Mouse (Mus musculus) E14TG2a.4 (cell line): ENCODE measurements at regions not wholly inside any gene's neighbourhood (a gene's known extent, or its start where the extent isn't known, plus 50 kb on each side); places are given as distances from the start of the nearest gene placed in this dataset.

Experiments used
- H3K27me3 ChIP-seq: 2 replicates; pipeline ENCODE4 v1.6.1; 2014; ENCODE audit warnings: low read length, control low read depth; ENCODE audit not compliant: insufficient read depth
- H3K36me3 ChIP-seq: 2 replicates; pipeline ENCODE4 v1.6.1; 2014; ENCODE audit warnings: low read length, control low read depth; ENCODE audit not compliant: insufficient read depth
- H3K4me1 ChIP-seq: replicated peaks from 2 replicates; pipeline ENCODE4 v1.6.1; 2014; ENCODE audit warnings: low read depth, low read length, control low read depth
- H3K4me3 ChIP-seq: replicated peaks from 2 replicates; pipeline ENCODE4 v1.5.1; 2014; ENCODE audit warnings: mild to moderate bottlenecking, low read length
- H3K9me3 ChIP-seq: 2 replicates; pipeline ENCODE4 v1.6.1; 2014; ENCODE audit warnings: low read length, control low read depth
- CTCF ChIP-seq: conservative IDR thresholded peaks from 2 replicates; pipeline ENCODE4 v1.5.1; 2014; ENCODE audit warnings: low read length
- NANOG ChIP-seq: IDR thresholded peaks from 2 replicates; pipeline ENCODE4 v1.6.1; 2014; ENCODE audit warnings: borderline replicate concordance, low read length, mixed read lengths
- POU5F1 ChIP-seq: IDR thresholded peaks from 2 replicates; pipeline ENCODE4 v1.6.1; 2014; ENCODE audit warnings: low read length, borderline replicate concordance

GRCm38 (mm10) chr9:24833766-24834165, 59.7 kb upstream of the Tbx20 start:
- no peak overlapping the region for H3K4me3 ChIP-seq

GRCm38 (mm10) chr9:24848210-24848609, 74.1 kb upstream of the Tbx20 start:
- no peaks in the 10 kb centered on the region for H3K27me3 ChIP-seq
- H3K36me3 ChIP-seq, result no peaks in the 10 kb centered on the region
- H3K4me3 ChIP-seq, result no peak overlapping the region
- no peaks in the 10 kb centered on the region for H3K9me3 ChIP-seq
- H3K4me1 ChIP-seq, result no peaks in the 10 kb centered on the region
- TF ChIP-seq NANOG, result no peak
- no peak for TF ChIP-seq CTCF

More at GRCm38 (mm10) chr9:24833766-24834165, 59.7 kb upstream of the Tbx20 start:
- H3K36me3 ChIP-seq, result no peaks in the 10 kb centered on the region
- no peaks in the 10 kb centered on the region for H3K4me1 ChIP-seq
- no peaks in the 10 kb centered on the region for H3K27me3 ChIP-seq
- H3K9me3 ChIP-seq, result no peaks in the 10 kb centered on the region
- TF ChIP-seq NANOG (no peak), POU5F1 (no peak), CTCF (no peak)

- no peak overlapping the region for H3K4me3 ChIP-seq
- H3K27me3 ChIP-seq, result no peaks in the 10 kb centered on the region
- no peaks in the 10 kb centered on the region for H3K4me1 ChIP-seq
- no peaks in the 10 kb centered on the region for H3K36me3 ChIP-seq
- H3K9me3 ChIP-seq, result no peaks in the 10 kb centered on the region
- no peak for TF ChIP-seq CTCF
- no peak for TF ChIP-seq NANOG
- TF ChIP-seq POU5F1, result no peak
Observed at GRCm38 (mm10) chr9:24859459-24859858, 85.4 kb upstream of the Tbx20 start.

GRCm38 (mm10) chr9:24866390-24867173, 92.5 kb upstream of the Tbx20 start:
- H3K27me3 ChIP-seq, result no peaks in the 10 kb centered on the region
- H3K4me1 ChIP-seq, result no peaks in the 10 kb centered on the region
- TF ChIP-seq NANOG, result no peak
- TF ChIP-seq CTCF, result no peak
- no peak for TF ChIP-seq POU5F1
- H3K9me3 ChIP-seq, result peaks cover 27% of the 10 kb centered on the region
- H3K4me3 ChIP-seq, result no peak overlapping the region
- H3K36me3 ChIP-seq, result no peaks in the 10 kb centered on the region

DNA sequence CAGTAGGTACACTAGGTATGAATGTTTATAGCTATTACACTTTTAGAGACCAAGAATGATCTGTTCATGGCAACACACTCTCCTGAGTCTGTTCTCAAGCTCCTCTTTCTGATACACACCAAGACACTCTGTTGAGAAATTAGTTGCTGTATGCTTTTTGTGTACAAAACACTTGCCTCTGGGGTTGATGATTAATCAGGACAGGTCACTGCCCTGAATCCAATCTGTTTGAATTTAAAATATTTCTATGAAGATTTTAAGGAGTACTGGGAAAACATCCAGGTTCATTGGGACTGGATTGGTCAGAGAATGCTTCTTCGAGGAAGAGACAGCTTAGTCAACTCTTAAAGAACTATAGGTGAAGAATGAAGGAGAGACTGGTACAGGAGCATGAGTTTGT, 94.6 kb upstream of the Tbx20 start:
- H3K4me1 ChIP-seq, result no peaks in the 10 kb centered on the region
- no peak overlapping the region for H3K4me3 ChIP-seq
- H3K27me3 ChIP-seq, result no peaks in the 10 kb centered on the region
- TF ChIP-seq CTCF (no peak), POU5F1 (no peak), NANOG (no peak)
- peaks cover 27% of the 10 kb centered on the region for H3K9me3 ChIP-seq
- H3K36me3 ChIP-seq, result no peaks in the 10 kb centered on the region

DNA sequence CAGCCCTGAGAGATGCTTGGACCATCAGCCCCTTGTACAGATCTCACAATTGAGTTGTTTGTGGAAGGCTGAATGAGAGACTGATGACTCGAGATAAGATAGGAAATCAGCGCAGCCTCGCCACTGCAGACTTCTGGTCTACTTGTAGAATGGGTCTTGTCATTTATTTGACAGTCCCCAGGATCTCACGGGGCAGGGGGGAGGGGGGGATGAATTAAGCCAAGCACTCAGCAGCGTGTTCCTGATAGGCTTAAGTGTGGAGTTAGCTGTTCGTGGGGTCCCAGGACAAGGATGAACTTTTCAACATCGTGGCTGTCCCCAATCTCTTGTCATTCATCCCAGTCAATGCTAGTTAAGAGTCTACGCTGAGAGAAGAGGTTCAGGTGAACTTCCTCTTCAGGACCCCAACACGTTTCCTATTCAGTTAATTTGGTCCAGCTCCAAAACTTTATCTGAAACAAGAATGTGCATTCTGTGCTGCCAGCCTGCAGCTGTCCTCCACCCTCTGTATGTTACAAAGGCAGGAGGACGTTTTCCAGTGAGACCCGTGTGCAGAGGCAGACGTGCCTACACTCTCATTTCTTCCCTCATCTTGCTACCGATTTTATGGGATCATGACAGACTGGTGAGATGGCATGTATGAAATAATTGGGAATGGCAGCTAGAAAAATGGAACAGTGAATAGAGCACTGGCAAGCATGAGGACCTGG, 100.5 kb upstream of the Tbx20 start:
- Histone ChIP-seq H3K36me3 (no peaks in the 10 kb centered on the region), H3K4me3 (no peak overlapping the region), H3K4me1 (peaks cover 24% of the 10 kb centered on the region), H3K9me3 (no peaks in the 10 kb centered on the region; the same call in 1 of the 2 replicates), H3K27me3 (no peaks in the 10 kb centered on the region)
- no peak for TF ChIP-seq NANOG
- no peak for TF ChIP-seq POU5F1
- no peak for TF ChIP-seq CTCF

DNA sequence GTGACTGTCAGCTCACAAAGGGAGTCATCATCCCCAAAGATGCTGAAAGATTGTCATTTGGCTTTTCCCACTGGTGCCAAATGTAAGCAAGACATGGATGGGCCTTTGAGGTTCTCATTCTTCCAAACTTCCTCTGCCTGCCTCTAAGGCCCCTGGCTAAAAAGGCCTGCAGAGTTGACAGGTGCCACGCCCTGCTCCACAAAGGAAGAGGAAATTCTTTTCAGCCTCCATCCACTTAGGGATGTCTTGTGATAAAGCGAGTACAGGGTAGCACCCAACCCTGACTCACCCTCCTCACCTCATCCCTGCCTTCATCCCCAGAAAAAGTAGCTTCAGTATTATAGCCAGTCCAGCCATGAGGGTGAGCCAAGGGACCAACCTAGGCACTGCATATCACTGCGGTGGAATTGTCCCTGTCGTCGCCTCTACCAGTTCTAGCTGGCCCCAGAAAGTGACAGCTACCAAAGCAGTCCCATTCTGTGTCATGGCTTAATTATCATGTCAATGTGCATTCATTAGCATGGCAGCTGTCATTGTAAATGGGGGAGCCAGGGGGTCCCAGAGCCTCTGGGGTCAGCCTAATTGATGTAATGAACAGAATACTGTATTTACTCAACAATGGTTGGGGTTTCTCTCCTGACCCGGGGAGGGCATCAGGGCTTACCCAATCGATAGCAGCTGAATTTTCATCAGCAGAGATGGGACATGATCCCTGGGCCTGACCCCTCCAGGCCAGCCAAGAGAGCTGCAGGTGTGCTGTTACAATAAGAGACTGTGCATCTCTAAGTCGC, 104.5 kb upstream of the Tbx20 start:
- TF ChIP-seq CTCF (no peak), NANOG (no peak), POU5F1 (no peak)
- Histone ChIP-seq H3K27me3 (no peaks in the 10 kb centered on the region), H3K4me1 (peaks cover 27% of the 10 kb centered on the region), H3K36me3 (no peaks in the 10 kb centered on the region), H3K4me3 (no peak overlapping the region), H3K9me3 (no peaks in the 10 kb centered on the region; the same call in 1 of the 2 replicates)

- Histone ChIP-seq H3K4me1 (peaks cover 27% of the 10 kb centered on the region), H3K4me3 (no peak overlapping the region), H3K27me3 (no peaks in the 10 kb centered on the region), H3K36me3 (no peaks in the 10 kb centered on the region), H3K9me3 (no peaks in the 10 kb centered on the region; the same call in 1 of the 2 replicates)
- TF ChIP-seq CTCF (no peak), NANOG (no peak), POU5F1 (no peak)
Observed at GRCm38 (mm10) chr9:24879662-24880061, 105.6 kb upstream of the Tbx20 start.
